Mouse (Mus musculus) heart, adult 2 months (tissue): Measurements from ENCODE around the gene Rprml.

ENCODE experiments used
- CTCF ChIP-seq: fragments of 200-600 bp; IDR thresholded peaks from 2 replicates; pipeline ENCODE4 v1.8.1; 2022; ENCODE audit warnings: antibody characterized with exemption, mild to moderate bottlenecking, moderate library complexity
- EP300 ChIP-seq: fragments of 200-500 bp; IDR thresholded peaks from 2 replicates; pipeline ENCODE4 v1.6.1; 2011; ENCODE audit warnings: low read depth, low read length, control low read depth; ENCODE audit not compliant: insufficient read depth
- POLR2A ChIP-seq: fragments of 200-500 bp; IDR thresholded peaks from 2 replicates; pipeline ENCODE4 v1.6.1; 2011; ENCODE audit warnings: mild to moderate bottlenecking, low read depth, low read length, control low read depth; ENCODE audit not compliant: insufficient read depth

DNA sequence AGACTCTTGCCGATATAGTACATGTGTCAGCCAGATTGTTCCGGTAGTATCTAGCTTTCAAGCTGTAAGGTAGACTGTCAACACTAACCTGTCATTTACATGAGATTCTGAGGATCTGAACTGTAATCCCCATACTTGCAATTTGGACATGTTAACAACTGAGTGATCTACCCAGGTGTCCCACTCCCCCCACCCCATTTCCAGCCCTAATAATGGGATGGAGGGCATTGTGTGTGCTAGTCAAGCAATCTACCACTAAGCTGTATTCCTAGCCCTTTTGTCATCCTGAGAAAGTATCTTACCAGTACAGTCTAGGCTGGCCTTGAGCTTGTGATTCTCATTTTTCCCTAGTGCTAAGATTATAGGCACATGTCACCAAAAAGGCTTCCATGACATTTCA is 38.6 kb upstream of the Rprml start:
- TF ChIP-seq CTCF: no peak
- no peak for TF ChIP-seq POLR2A
- no peak for TF ChIP-seq EP300
